Mouse (Mus musculus): ENCODE results near the gene Noto. TPM values are rescaled to one million over a fixed set of nuclear protein-coding genes. Genes with fewer than 3 reads are reported as not detected.

Gene Noto
- not detected in 2 replicates for polyA plus RNA-seq (2016; fragmentation: Nextera tagmentation; extraction: Ambion mirVana)

GRCm38 (mm10) chr6:85423836-85424379 is at the start of gene Noto:
Noto (plus strand) TSS chr6:85423886.
- H3K4me2 ChIP-seq = peak within 1 kb of the TSS; percentile 12; the same call in 1 of the 2 replicates
- H3K27me3 ChIP-seq (replicated peaks) = peaks cover 78% of the 10 kb centered on the region
- ATAC-seq = no peak
- no peaks in the 10 kb centered on the region for H3K36me3 ChIP-seq
- H3K9ac ChIP-seq = no peak within 1 kb of the TSS
- no peaks in the 10 kb centered on the region for H3K9me3 ChIP-seq (replicated peaks)
- whole genome bisulfite sequencing (ENCODE audit: insufficient replicate concordance) = 20% methylated on average over 28 of the region's 28 CpGs
- H3K27ac ChIP-seq = no peak within 1 kb of the TSS
- H3K4me1 ChIP-seq = no peaks in the 10 kb centered on the region
- no peak within 1 kb of the TSS for H3K4me3 ChIP-seq

- 5% methylated on average over 80 of the region's 80 CpGs for WGBS (ENCODE audit: insufficient replicate concordance)
- peak within 1 kb of the TSS; percentile 99 for H3K4me2 ChIP-seq
- H3K9ac ChIP-seq = peak within 1 kb of the TSS; percentile 74
- peaks cover 55% of the 10 kb centered on the region for H3K4me1 ChIP-seq
- no peaks in the 10 kb centered on the region for H3K9me3 ChIP-seq (replicated peaks)
- peaks cover 28% of the 10 kb centered on the region for H3K27me3 ChIP-seq (replicated peaks)
- H3K27ac ChIP-seq = no peak within 1 kb of the TSS
- H3K36me3 ChIP-seq = no peaks in the 10 kb centered on the region
- H3K4me3 ChIP-seq = peak within 1 kb of the TSS; percentile 66
- ATAC-seq = peak; percentile 1; the same call in 1 of the 2 replicates
Measured at GRCm38 (mm10) chr6:85373951-85374733, 49.5 kb upstream of the Noto start, which contains the start of gene Rab11fip5. Rab11fip5 (minus strand) TSS chr6:85374634.

GRCm38 (mm10) chr6:85374734-85375114 is 49.0 kb upstream of the Noto start:
- WGBS (ENCODE audit: insufficient replicate concordance) = under 1% methylated on average over 19 of the region's 19 CpGs
- Histone ChIP-seq H3K4me1 (peaks cover 51% of the 10 kb centered on the region), H3K9ac (no peak overlapping the region), H3K4me2 (peak overlapping the region; percentile 99), H3K27ac (no peak overlapping the region), H3K9me3 (replicated peaks) (no peaks in the 10 kb centered on the region), H3K36me3 (no peaks in the 10 kb centered on the region), H3K27me3 (replicated peaks) (peaks cover 28% of the 10 kb centered on the region), H3K4me3 (peak overlapping the region; percentile 66)
- peak; percentile 94 for ATAC-seq

GRCm38 (mm10) chr6:85377066-85377734 is 46.5 kb upstream of the Noto start:
- no peaks in the 10 kb centered on the region for H3K9me3 ChIP-seq (replicated peaks)
- H3K9ac ChIP-seq = no peak overlapping the region
- H3K27ac ChIP-seq = no peak overlapping the region
- 45% methylated on average over 4 of the region's 4 CpGs for WGBS (ENCODE audit: insufficient replicate concordance)
- no peaks in the 10 kb centered on the region for H3K36me3 ChIP-seq
- ATAC-seq = 0 out of 2 replicates have a peak, but pooled peaks have one; percentile 9
- H3K4me2 ChIP-seq = peak overlapping the region; percentile 27
- peaks cover 20% of the 10 kb centered on the region for H3K27me3 ChIP-seq (replicated peaks)
- H3K4me1 ChIP-seq = peaks cover 72% of the 10 kb centered on the region
- H3K4me3 ChIP-seq = no peak overlapping the region

- H3K4me1 ChIP-seq = peaks cover 73% of the 10 kb centered on the region
- no peak overlapping the region for H3K4me3 ChIP-seq
- 38% methylated on average over 5 of the region's 5 CpGs for WGBS (ENCODE audit: insufficient replicate concordance)
- no peaks in the 10 kb centered on the region for H3K9me3 ChIP-seq (replicated peaks)
- H3K27me3 ChIP-seq (replicated peaks) = peaks cover 14% of the 10 kb centered on the region
- H3K27ac ChIP-seq = no peak overlapping the region
- 0 out of 2 replicates have a peak overlapping the region, but pooled peaks have one; percentile 6 for H3K4me2 ChIP-seq
- ATAC-seq = no peak
- H3K9ac ChIP-seq = no peak overlapping the region
- H3K36me3 ChIP-seq = no peaks in the 10 kb centered on the region
Measured at GRCm38 (mm10) chr6:85377876-85378275, 45.8 kb upstream of the Noto start.

GRCm38 (mm10) chr6:85378629-85379028 is 45.1 kb upstream of the Noto start:
- H3K4me2 ChIP-seq = peak overlapping the region; percentile 15; the same call in 1 of the 2 replicates
- peaks cover 72% of the 10 kb centered on the region for H3K4me1 ChIP-seq
- no peak overlapping the region for H3K4me3 ChIP-seq
- no peaks in the 10 kb centered on the region for H3K36me3 ChIP-seq
- no peak for ATAC-seq
- H3K9ac ChIP-seq = no peak overlapping the region; the same call in 1 of the 2 replicates
- 37% methylated on average over 8 of the region's 8 CpGs for WGBS (ENCODE audit: insufficient replicate concordance)
- peaks cover 6% of the 10 kb centered on the region for H3K27me3 ChIP-seq (replicated peaks)
- H3K27ac ChIP-seq = no peak overlapping the region
- H3K9me3 ChIP-seq (replicated peaks) = no peaks in the 10 kb centered on the region

GRCm38 (mm10) chr6:85380201-85380900 is 43.3 kb upstream of the Noto start:
- ATAC-seq = peak; percentile 44; the same call in 1 of the 2 replicates
- Histone ChIP-seq H3K4me1 (peaks cover 57% of the 10 kb centered on the region), H3K36me3 (no peaks in the 10 kb centered on the region), H3K27me3 (replicated peaks) (no peaks in the 10 kb centered on the region), H3K27ac (no peak overlapping the region), H3K9ac (peak overlapping the region; percentile 35; the same call in 1 of the 2 replicates), H3K9me3 (replicated peaks) (no peaks in the 10 kb centered on the region), H3K4me3 (peak overlapping the region; percentile 43), H3K4me2 (peak overlapping the region; percentile 71)
- WGBS (ENCODE audit: insufficient replicate concordance) = 25% methylated on average over 10 of the region's 10 CpGs

GRCm38 (mm10) chr6:85380901-85381647 is 42.6 kb upstream of the Noto start:
- peaks cover 6% of the 10 kb centered on the region; the same call in 1 of the 2 replicates for H3K27me3 ChIP-seq (replicated peaks)
- no peaks in the 10 kb centered on the region for H3K36me3 ChIP-seq
- peak overlapping the region; percentile 43 for H3K4me3 ChIP-seq
- ATAC-seq = peak; percentile 38
- no peaks in the 10 kb centered on the region for H3K9me3 ChIP-seq (replicated peaks)
- H3K4me1 ChIP-seq = peaks cover 55% of the 10 kb centered on the region
- no peak overlapping the region for H3K27ac ChIP-seq
- peak overlapping the region; percentile 35; the same call in 1 of the 2 replicates for H3K9ac ChIP-seq
- 9% methylated on average over 17 of the region's 17 CpGs for WGBS (ENCODE audit: insufficient replicate concordance)
- H3K4me2 ChIP-seq = peak overlapping the region; percentile 71

GRCm38 (mm10) chr6:85381648-85382020 is 42.1 kb upstream of the Noto start:
- Histone ChIP-seq H3K9ac (no peak overlapping the region), H3K36me3 (no peaks in the 10 kb centered on the region), H3K27ac (no peak overlapping the region), H3K9me3 (replicated peaks) (no peaks in the 10 kb centered on the region), H3K4me2 (peak overlapping the region; percentile 71), H3K4me1 (peaks cover 50% of the 10 kb centered on the region), H3K27me3 (replicated peaks) (peaks cover 11% of the 10 kb centered on the region; the same call in 1 of the 2 replicates), H3K4me3 (no peak overlapping the region)
- no peak for ATAC-seq
- 50% methylated on average over 10 of the region's 10 CpGs for WGBS (ENCODE audit: insufficient replicate concordance)

- Histone ChIP-seq H3K9me3 (replicated peaks) (no peaks in the 10 kb centered on the region), H3K27me3 (replicated peaks) (peaks cover 14% of the 10 kb centered on the region; the same call in 1 of the 2 replicates), H3K36me3 (no peaks in the 10 kb centered on the region), H3K4me3 (no peak overlapping the region), H3K9ac (no peak overlapping the region), H3K4me1 (peaks cover 40% of the 10 kb centered on the region), H3K27ac (no peak overlapping the region), H3K4me2 (no peak overlapping the region)
- no peak for ATAC-seq
- WGBS (ENCODE audit: insufficient replicate concordance) = 60% methylated on average over 2 of the region's 2 CpGs
Measured at GRCm38 (mm10) chr6:85382791-85383190, 40.9 kb upstream of the Noto start.

GRCm38 (mm10) chr6:85388608-85389007 is 35.1 kb upstream of the Noto start:
- no peak overlapping the region for H3K4me3 ChIP-seq
- H3K27me3 ChIP-seq (replicated peaks) = peaks cover 20% of the 10 kb centered on the region; the same call in 1 of the 2 replicates
- H3K27ac ChIP-seq = no peak overlapping the region
- ATAC-seq = peak; percentile 52
- 34% methylated on average over 5 of the region's 5 CpGs for WGBS (ENCODE audit: insufficient replicate concordance)
- H3K4me2 ChIP-seq = peak overlapping the region; percentile 35
- no peaks in the 10 kb centered on the region for H3K36me3 ChIP-seq
- no peak overlapping the region for H3K9ac ChIP-seq
- no peaks in the 10 kb centered on the region for H3K9me3 ChIP-seq (replicated peaks)
- peaks cover 10% of the 10 kb centered on the region for H3K4me1 ChIP-seq

Data from liver, embryonic 12.5 days (tissue).